ENCODE assay signal across 12 mouse cellular contexts in genomic region chr10:45446625-45447024, GRCm38 (mm10). TPM values are rescaled to one million over a fixed set of nuclear protein-coding genes. Genes with fewer than 3 reads are reported as not detected.
DNase-seq lines count a peak whose midpoint lies in the region; ATAC-seq and TF ChIP-seq lines count a peak whose summit lies in the region.
"Had no signal": no experiment of that assay in that cellular context is flagged by ENCODE, and none has a peak within 500 bp of the region (broad histone marks: within the 10 kb centered on the region; RNA-seq: fewer than 3 reads in every experiment).

No protein-coding gene starts in this region.

- no peak for TF ChIP-seq EP300 in heart, adult 2 months (IDR thresholded peaks at IDR 0.05; ENCODE audit: insufficient read depth, low read depth, low read length)
- TF ChIP-seq EP300 in stomach, postnatal 0 days (optimal IDR thresholded peaks at IDR 0.05), result no peak
- TF ChIP-seq EP300 in liver, embryonic 14.5 days (IDR thresholded peaks at IDR 0.05; ENCODE audit: low read depth), result no peak

- intact Hi-C loops in heart, adult 2 months (cut with DNase I), result no loop called here

- H3K36me3 ChIP-seq in heart, embryonic 10.5 days, result no peaks in the 10 kb centered on the region
- H3K36me3 ChIP-seq in heart, adult 2 months (ENCODE audit: control insufficient read depth, insufficient read depth, low read length), result no peaks in the 10 kb centered on the region
- H3K36me3 ChIP-seq in stomach, embryonic 14.5 days (ENCODE audit: control insufficient read depth, insufficient read depth, low read length), result no peaks in the 10 kb centered on the region
- H3K36me3 ChIP-seq in stomach, postnatal 0 days (ENCODE audit: control insufficient read depth, insufficient read depth, low read length), result no peaks in the 10 kb centered on the region
- no peaks in the 10 kb centered on the region for H3K36me3 ChIP-seq in liver, embryonic 14.5 days (replicated peaks; ENCODE audit: control insufficient read depth, insufficient read depth, low read depth)
- no peaks in the 10 kb centered on the region for H3K36me3 ChIP-seq in stomach, embryonic 16.5 days (ENCODE audit: control insufficient read depth, insufficient read depth, low read length)

- no peaks in the 10 kb centered on the region for H3K9me3 ChIP-seq in heart, embryonic 10.5 days
- H3K9me3 ChIP-seq in stomach, embryonic 14.5 days (ENCODE audit: control insufficient read depth, low read depth, low read length), result no peaks in the 10 kb centered on the region
- H3K9me3 ChIP-seq in stomach, postnatal 0 days (ENCODE audit: control insufficient read depth, low read length), result no peaks in the 10 kb centered on the region
- no peaks in the 10 kb centered on the region for H3K9me3 ChIP-seq in liver, embryonic 14.5 days (ENCODE audit: control insufficient read depth, low read length)
- no peaks in the 10 kb centered on the region for H3K9me3 ChIP-seq in stomach, embryonic 16.5 days (replicated peaks; ENCODE audit: control insufficient read depth, low read length)

- peaks cover 8% of the 10 kb centered on the region; the same call in 1 of the 2 replicates for H3K4me1 ChIP-seq in heart, embryonic 10.5 days
- H3K4me1 ChIP-seq in heart, adult 2 months (ENCODE audit: control insufficient read depth, insufficient read depth, low read length), result no peaks in the 10 kb centered on the region
- H3K4me1 ChIP-seq in stomach, embryonic 14.5 days (ENCODE audit: control insufficient read depth, insufficient read depth, low read length), result 0 out of 2 replicates have a peak, but pooled peaks cover 3% of the 10 kb centered on the region
- no peaks in the 10 kb centered on the region for H3K4me1 ChIP-seq in stomach, postnatal 0 days (replicated peaks; ENCODE audit: control insufficient read depth, insufficient read depth)
- peaks cover 2 to 7% of the 10 kb centered on the region in 2 experiments for H3K4me1 ChIP-seq in liver, embryonic 14.5 days (replicated peaks; ENCODE audit: control insufficient read depth in 2 of 2, insufficient read depth in 2 of 2, low read length in 1 of 2)
- H3K4me1 ChIP-seq in stomach, embryonic 16.5 days (ENCODE audit: control insufficient read depth, insufficient read depth, low read length), result no peaks in the 10 kb centered on the region

- H3K4me2 ChIP-seq in stomach, embryonic 14.5 days (replicated peaks; ENCODE audit: low read depth, low read length), result peak overlapping the region; percentile 35
- no peak overlapping the region for H3K4me2 ChIP-seq in stomach, postnatal 0 days (replicated peaks; ENCODE audit: low read depth)
- H3K4me2 ChIP-seq in liver, embryonic 14.5 days (ENCODE audit: low read depth), result peak overlapping the region; percentile 43
- peak overlapping the region; percentile 32 for H3K4me2 ChIP-seq in stomach, embryonic 16.5 days (ENCODE audit: low read depth, low read length)

- no peak for TF ChIP-seq CTCF in heart, adult 2 months (IDR thresholded peaks at IDR 0.05)
- TF ChIP-seq CTCF in stomach, postnatal 0 days (IDR thresholded peaks at IDR 0.05; ENCODE audit: low read depth), result no peak
- no peak for TF ChIP-seq CTCF in liver, embryonic 14.5 days (IDR thresholded peaks at IDR 0.05; ENCODE audit: low read depth)

- no peaks in the 10 kb centered on the region for H3K79me2 ChIP-seq in heart, adult 2 months (replicated peaks; ENCODE audit: control insufficient read depth, insufficient read depth, low read length)

- no peaks in the 10 kb centered on the region for H3K27me3 ChIP-seq in heart, embryonic 10.5 days (ENCODE audit: insufficient read depth, poor library complexity, severe bottlenecking)
- no peaks in the 10 kb centered on the region for H3K27me3 ChIP-seq in heart, adult 2 months (ENCODE audit: control insufficient read depth, insufficient read depth, low read length)
- no peaks in the 10 kb centered on the region for H3K27me3 ChIP-seq in stomach, embryonic 14.5 days (ENCODE audit: control insufficient read depth, insufficient read depth, low read length)
- H3K27me3 ChIP-seq in stomach, postnatal 0 days (ENCODE audit: control insufficient read depth, insufficient read depth, low read length), result no peaks in the 10 kb centered on the region
- no peaks in the 10 kb centered on the region for H3K27me3 ChIP-seq in liver, embryonic 14.5 days (ENCODE audit: control insufficient read depth, insufficient read depth, low read length)
- no peaks in the 10 kb centered on the region for H3K27me3 ChIP-seq in stomach, embryonic 16.5 days (ENCODE audit: control insufficient read depth, insufficient read depth, low read length)

- DNase-seq in heart, embryonic 10.5 days (ENCODE audit: low spot score), result no peak
- no peak for DNase-seq in heart, adult 2 months
- DNase-seq in stomach, postnatal 0 days (ENCODE audit: low spot score), result no peak
- no peak for DNase-seq in liver, embryonic 14.5 days (ENCODE audit: low read depth in 3 of 3, low spot score in 3 of 3)
- DNase-seq in urinary bladder, adult 2 months (ENCODE audit: low spot score), result no peak
- DNase-seq in cerebellum, postnatal 36 days, result no peak
- DNase-seq: lung, postnatal 10 days had no signal

- no peak for ATAC-seq in stomach, embryonic 14.5 days (ENCODE audit: insufficient number of reproducible peaks, insufficient read depth, low FRiP score, low read depth)
- ATAC-seq in stomach, postnatal 0 days (ENCODE audit: low FRiP score, low TSS enrichment), result no peak
- no peak for ATAC-seq in liver, embryonic 14.5 days (ENCODE audit: insufficient read depth)
- ATAC-seq in stomach, embryonic 16.5 days (ENCODE audit: insufficient read depth, low FRiP score), result no peak
- ATAC-seq: Patski had no signal

- peak overlapping the region; percentile 43; the same call in 1 of the 2 replicates for H3K4me3 ChIP-seq in heart, embryonic 10.5 days
- no peak overlapping the region for H3K4me3 ChIP-seq in heart, adult 2 months
- no peak overlapping the region for H3K4me3 ChIP-seq in stomach, embryonic 14.5 days (ENCODE audit: low read depth, low read length)
- no peak overlapping the region for H3K4me3 ChIP-seq in stomach, postnatal 0 days (ENCODE audit: low read depth, low read length)
- H3K4me3 ChIP-seq in liver, embryonic 14.5 days (ENCODE audit: insufficient read depth in 1 of 2, low read depth in 2 of 2, low read length in 2 of 2), result no peak overlapping the region
- H3K4me3 ChIP-seq in stomach, embryonic 16.5 days (replicated peaks; ENCODE audit: low read length), result no peak overlapping the region
- H3K4me3 ChIP-seq: layer of hippocampus, adult 2 months had no signal

- H3K27ac ChIP-seq in heart, embryonic 10.5 days, result 0 out of 2 replicates have a peak overlapping the region, but pooled peaks have one; percentile 42
- H3K27ac ChIP-seq in heart, adult 2 months, result no peak overlapping the region
- H3K27ac ChIP-seq in stomach, embryonic 14.5 days (ENCODE audit: low read length), result no peak overlapping the region
- no peak overlapping the region for H3K27ac ChIP-seq in stomach, postnatal 0 days (replicated peaks)
- no peak overlapping the region for H3K27ac ChIP-seq in liver, embryonic 14.5 days
- H3K27ac ChIP-seq in stomach, embryonic 16.5 days (ENCODE audit: low read length), result no peak overlapping the region
- H3K27ac ChIP-seq: layer of hippocampus, adult 2 months had no signal

- TF ChIP-seq POLR2A in heart, adult 2 months (IDR thresholded peaks at IDR 0.05; ENCODE audit: insufficient read depth, low read depth, low read length), result no peak

- H3K9ac ChIP-seq in heart, adult 2 months (ENCODE audit: low read depth, low read length), result no peak overlapping the region
- H3K9ac ChIP-seq in stomach, embryonic 14.5 days (replicated peaks; ENCODE audit: low read depth, low read length), result no peak overlapping the region
- H3K9ac ChIP-seq in stomach, postnatal 0 days (ENCODE audit: low read length), result no peak overlapping the region
- H3K9ac ChIP-seq in liver, embryonic 14.5 days (replicated peaks), result no peak overlapping the region
- no peak overlapping the region for H3K9ac ChIP-seq in stomach, embryonic 16.5 days (ENCODE audit: low read length)

RNA-seq across cellular contexts. Expression of gene Lin28b, which starts 39.6 kb away (rescaled TPM):
- 13.2 and 17.6 TPM in 2 replicates for polyA plus RNA-seq in heart, embryonic 10.5 days (2016; fragmentation: Nextera tagmentation; extraction: Ambion mirVana)
- total RNA-seq in heart, adult 2 months (2021), result under 1 TPM in 1 of 2 experiments, not detected in 1; 0.16 TPM
- polyA plus RNA-seq in heart, adult 2 months (2012; rRNA removed), result 0.06 and 0.09 TPM in 2 replicates
- 0.93 and 1.6 TPM in 2 replicates for polyA plus RNA-seq in stomach, embryonic 14.5 days (2014; fragmentation: Nextera tagmentation; extraction: Ambion mirVana)
- polyA plus RNA-seq in stomach, postnatal 0 days (2015; fragmentation: Nextera tagmentation; extraction: Ambion mirVana), result 0.07 and 0.08 TPM in 2 replicates
- polyA plus RNA-seq in liver, embryonic 14.5 days (2012; rRNA removed), result 4.3 and 5.9 TPM in 2 replicates
- 8.8 and 10.1 TPM in 2 replicates for polyA plus RNA-seq in liver, embryonic 14.5 days (2014; fragmentation: Nextera tagmentation; extraction: Ambion mirVana)
- polyA plus RNA-seq in stomach, embryonic 16.5 days (2015; fragmentation: Nextera tagmentation; extraction: Ambion mirVana), result 0.80 and 1.2 TPM in 2 replicates
- 0.04 and 0.11 TPM in 2 replicates for polyA plus RNA-seq in urinary bladder, adult 2 months (2012; rRNA removed)
- total RNA-seq: gastrocnemius, postnatal 4 days had no signal
- polyA plus RNA-seq: Patski had no signal
